Mouse (Mus musculus): Measurements from ENCODE around the gene Kansl3.

Kansl3 gene

GRCm38 (mm10) chr1:36293470-36293869 lies 75.5 kb downstream of the Kansl3 start:
- no peak for DNase-seq (ENCODE audit: low spot score in 2 of 2)

All from right cerebral cortex, adult 2 months (tissue).